Mouse (Mus musculus): ENCODE results near the gene Snx11. TPM values are rescaled to one million over a fixed set of nuclear protein-coding genes. Genes with fewer than 3 reads are reported as not detected.

Gene Snx11
- 10 to 100 TPM; 11.1 to 13.6 TPM for total RNA-seq (2021)
- long read RNA-seq, experiment 1, transcript Snx11-202 (8 exons, 2,197 nt), result minor isoform, 6 of 19 reads
- long read RNA-seq, experiment 1, transcript Snx11-201 (9 exons, 2,551 nt), result major isoform, 9 of 19 reads
- long read RNA-seq, experiment 1, partial matches to known transcripts, result 1 of 19 reads
- long read RNA-seq, experiment 1, other reads (novel, unspliced or antisense), result 3 of 19 reads
- long read RNA-seq, experiment 2, transcript Snx11-202 (8 exons, 2,197 nt), result major isoform, 5 of 8 reads
- long read RNA-seq, experiment 2, partial matches to known transcripts, result 0 of 8 reads
- long read RNA-seq, experiment 2, other reads (novel, unspliced or antisense), result 1 of 8 reads

DNA sequence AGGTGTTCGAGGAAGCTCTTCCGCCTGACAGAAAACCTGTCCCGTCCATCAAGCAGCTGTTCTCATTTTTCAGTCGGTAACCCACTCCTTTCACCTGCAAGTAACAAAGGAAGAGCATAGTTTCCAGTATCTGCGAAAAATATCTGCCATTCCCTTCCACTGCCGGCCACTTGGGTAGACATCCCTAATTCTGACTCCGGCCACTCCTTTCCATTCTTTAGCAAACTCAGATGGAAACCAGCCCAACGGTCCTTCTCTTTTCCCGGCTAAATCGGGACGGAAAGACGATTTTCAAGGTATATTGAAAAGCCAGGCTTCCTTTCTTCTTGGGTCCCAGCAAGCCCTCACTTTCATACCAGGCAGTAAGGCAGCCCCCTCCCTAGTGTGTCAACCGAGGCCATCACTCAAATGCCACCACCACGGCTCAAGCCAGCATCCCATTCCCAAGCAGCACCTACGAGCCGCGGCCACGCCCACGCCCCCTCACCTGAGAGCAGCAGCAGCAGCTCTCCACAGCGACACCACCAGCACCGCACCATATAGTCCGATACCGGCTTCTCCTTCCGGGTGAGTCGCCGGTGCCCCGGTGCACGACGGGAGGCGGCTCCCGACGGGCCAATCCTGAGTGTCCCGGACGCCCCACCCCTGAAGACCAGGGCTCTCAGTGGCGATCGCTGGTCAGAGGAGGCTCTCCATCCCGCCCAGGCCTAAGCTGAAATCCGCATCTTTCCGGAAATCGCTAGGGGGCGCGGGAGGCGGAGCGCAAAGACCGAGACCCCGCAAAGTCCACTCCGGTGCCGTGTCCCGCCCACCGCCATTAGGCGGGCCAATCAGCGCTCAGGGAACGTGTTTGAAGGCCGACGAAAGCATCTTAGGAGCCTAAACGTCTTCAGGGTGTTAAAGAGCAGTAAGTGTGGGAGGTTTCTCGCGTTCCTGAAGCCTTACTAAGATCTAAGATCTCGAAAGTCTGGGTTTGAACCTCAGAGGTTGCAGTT lies at the start of gene Snx11:
Gene Snx11, minus strand, starts transcription at position 592 of the 995 bp plus-strand sequence.
- TF ChIP-seq CTCF (IDR thresholded peaks at IDR 0.05), result peak; percentile 87
- H3K4me3 ChIP-seq, result peak within 1 kb of the TSS; percentile 95
- peak; percentile 100 for DNase-seq
- H3K27ac ChIP-seq, result peak within 1 kb of the TSS; percentile 92
- intact Hi-C loops (cut with DNase I), result loop anchor here (1.0 to 5.0 kb wide), 4 partner anchors 12 to 85 kb away; partner anchors contain the start of gene Cbx1

DNA sequence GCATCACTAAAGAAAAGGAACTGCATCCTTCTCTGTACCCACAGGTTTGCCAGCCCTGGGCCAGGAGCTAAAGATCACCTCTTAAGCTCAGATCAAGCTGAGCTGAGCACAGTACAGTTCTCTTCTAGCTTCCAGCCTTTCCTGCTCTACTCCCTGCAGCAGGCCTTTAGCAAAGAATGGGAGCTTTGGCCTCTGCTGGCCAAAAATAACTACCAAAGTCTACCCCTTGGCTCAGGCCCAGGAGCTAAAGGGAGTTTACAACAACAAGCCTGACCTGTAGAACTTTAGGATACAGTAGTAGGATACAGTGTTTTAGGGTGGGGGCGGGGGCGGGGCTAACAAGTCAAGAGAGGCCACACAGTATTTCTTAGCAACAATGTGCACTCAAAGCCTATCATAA lies 49.1 kb upstream of the Snx11 start:
- DNase-seq, result peak; percentile 50
- no peak for TF ChIP-seq CTCF (IDR thresholded peaks at IDR 0.05)
- H3K4me3 ChIP-seq, result peak overlapping the region; percentile 94
- H3K27ac ChIP-seq, result peak overlapping the region; percentile 99
- intact Hi-C loops (cut with DNase I), result no loop called here

DNA sequence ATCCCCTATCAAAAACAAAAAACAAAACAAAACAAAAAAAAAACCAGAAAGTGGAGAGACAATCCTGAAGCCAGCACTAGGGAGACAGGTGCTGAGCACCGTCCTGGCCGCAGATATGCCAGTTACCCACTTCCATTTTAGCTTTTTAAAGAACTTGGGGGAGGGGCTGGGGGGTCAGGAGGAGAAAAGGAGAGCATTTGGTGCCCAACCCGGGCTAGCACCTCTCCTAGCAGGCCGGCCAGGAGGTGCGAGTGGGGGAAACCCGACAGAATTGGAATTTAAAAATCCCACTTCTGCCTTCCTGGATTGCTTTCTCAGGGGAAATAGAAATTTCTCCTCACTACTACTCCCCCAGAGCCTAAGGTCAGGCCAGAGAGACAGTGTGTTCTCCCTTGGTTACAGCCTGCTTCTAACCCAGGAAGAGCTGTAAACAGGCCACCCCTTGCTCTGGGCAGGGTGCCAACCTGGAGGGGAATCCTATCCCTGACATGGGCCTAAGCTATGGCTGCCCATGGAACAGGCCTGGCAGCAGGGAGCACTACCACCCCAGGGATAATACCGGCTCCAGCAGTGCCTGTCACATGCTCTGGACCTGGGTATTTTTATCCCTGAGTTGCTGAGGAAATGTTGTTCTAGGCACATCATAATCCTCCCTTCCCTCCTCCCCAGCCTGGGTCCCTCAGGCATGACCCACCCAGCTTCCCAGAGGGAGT lies 47.6 kb upstream of the Snx11 start:
- no peak for TF ChIP-seq CTCF (IDR thresholded peaks at IDR 0.05)
- H3K4me3 ChIP-seq, result peak overlapping the region; percentile 94
- peak; percentile 95 for DNase-seq
- intact Hi-C loops (cut with DNase I), result loop anchor here (5.0 kb wide), 1 partner anchor 38 kb away; the partner anchor contains the start of gene Cbx1
- H3K27ac ChIP-seq, result peak overlapping the region; percentile 99

DNA sequence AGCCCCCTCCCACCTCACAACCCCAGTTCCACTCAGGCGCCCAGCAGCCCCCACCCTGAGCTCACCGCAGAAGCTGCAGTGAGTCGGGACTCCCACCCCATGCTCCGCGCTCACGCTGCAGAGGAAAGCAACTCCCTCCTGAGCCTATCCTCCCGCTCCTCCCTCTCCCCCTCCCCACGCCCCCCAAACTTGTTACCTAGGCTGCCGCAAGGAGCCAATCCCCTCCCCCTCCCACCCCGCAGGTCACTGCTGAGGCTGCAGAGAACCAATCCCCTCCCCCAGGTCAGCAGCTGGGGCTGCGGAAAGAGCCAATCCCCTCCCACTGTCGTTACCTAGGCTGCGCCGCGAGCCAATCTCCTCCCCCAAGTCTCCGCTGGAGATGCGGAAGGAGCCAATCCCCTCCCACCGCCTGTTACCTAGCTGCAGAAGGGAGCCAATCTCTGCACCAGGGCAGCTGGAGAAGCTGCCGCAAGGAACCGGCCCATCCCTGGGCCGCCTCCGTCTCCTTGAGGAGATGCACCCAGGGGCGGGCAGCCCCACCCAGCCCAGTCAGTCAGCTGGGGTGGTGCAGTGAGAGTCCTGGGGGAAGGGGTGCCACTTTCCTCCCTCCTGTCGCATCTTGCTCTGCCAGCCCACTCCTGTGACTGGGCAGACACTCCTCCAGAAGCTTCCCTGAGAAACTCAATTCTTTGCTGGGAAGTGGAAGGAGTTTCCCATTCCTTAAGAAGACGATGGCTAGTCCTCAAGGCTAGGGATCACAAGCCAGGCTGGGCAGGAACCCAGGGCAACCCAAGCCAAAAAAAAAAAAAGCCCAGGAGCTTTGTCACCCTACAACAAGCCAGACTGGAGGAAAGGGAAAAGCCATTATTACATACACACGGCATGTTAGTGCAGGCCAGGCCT lies 46.8 kb upstream of the Snx11 start:
- Histone ChIP-seq H3K27ac (peak overlapping the region; percentile 99), H3K4me3 (peak overlapping the region; percentile 94)
- DNase-seq, result peak; percentile 94
- no peak for TF ChIP-seq CTCF (IDR thresholded peaks at IDR 0.05)
- intact Hi-C loops (cut with DNase I), result loop anchor here (5.0 kb wide), 1 partner anchor 37 kb away; the partner anchor contains the start of gene Cbx1

DNA sequence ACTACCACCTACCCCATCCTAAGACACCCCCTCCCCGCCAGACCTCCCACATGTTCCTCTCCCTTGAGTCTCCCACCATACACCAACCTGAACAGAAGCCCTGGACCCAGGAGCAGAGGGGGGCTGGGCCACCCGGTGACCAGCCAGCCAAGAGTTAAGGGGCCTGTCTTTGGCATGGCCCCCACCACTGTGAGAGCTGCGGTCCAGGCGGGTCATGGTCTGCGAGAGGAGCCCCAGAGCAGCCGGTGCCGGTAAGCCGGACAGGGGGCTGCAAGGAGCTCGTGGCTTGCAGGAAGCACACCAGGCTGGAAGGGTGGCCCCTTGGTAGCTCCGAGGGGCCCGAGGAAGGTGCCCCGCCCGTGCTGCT lies 46.1 kb upstream of the Snx11 start:
- intact Hi-C loops (cut with DNase I), result loop anchor here (5.0 kb wide), 1 partner anchor 36 kb away; the partner anchor contains the start of gene Cbx1
- H3K4me3 ChIP-seq, result peak overlapping the region; percentile 94
- DNase-seq, result peak; percentile 48
- no peak for TF ChIP-seq CTCF (IDR thresholded peaks at IDR 0.05)
- H3K27ac ChIP-seq, result peak overlapping the region; percentile 99

DNA sequence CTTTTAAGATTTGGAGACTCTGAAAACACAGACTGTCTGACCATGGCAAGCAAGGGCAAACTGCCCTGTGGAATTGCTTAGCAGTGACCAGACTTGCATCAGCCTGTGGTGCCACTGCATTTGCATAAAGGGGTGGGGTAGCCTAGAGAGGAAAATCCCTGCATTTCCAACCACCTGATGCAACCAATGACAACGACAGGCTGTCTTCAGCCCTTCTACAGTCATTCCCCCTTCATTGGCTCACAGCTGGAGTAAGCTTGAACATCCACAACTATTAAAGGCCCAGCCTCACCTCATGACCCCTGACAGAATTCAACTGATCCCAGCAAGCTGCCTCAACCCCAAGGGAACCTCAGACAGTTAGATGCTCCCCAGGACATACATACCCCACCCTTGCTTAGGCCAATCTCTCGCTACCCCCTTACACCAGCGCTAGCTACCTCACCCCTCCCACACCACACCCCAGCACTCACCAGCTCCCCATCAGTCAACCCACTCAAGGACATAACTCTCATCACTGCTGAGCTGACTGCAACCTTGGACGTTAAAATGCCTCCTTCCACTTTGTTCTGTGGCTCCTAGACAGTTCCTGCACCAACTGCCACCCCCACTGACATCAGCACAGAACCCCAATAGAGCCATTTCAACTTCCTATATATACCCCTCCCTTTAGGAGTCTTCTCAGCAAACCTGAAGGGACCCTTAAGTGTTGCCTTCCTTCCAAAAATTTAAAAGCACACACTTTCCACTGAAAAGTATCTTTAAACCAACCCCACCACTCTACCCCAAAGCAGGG lies 45.5 kb upstream of the Snx11 start:
- intact Hi-C loops (cut with DNase I), result loop anchor here (5.0 kb wide), 1 partner anchor 36 kb away; the partner anchor contains the start of gene Cbx1

DNA sequence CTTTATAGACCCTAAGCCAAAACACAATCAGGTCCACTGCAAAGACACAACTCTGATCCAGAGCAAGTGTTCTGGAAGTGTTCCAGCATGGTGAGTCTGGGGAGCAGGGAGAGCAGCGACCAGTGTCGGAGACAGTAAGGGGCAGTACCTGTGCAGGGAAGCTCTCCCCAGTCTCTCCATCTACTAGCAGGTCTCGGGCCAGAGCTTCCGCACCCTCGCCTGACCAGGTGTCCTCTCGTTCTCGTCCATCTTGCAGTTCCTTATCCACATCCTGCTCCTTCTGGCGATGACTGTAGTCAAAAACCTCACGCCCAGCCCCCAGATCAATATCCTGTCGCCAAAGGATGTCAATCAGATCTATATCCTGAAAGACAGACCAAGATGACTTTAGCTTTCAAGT lies 44.6 kb upstream of the Snx11 start:
- TF ChIP-seq CTCF (IDR thresholded peaks at IDR 0.05), result no peak
- Histone ChIP-seq H3K4me3 (peak overlapping the region; percentile 94; the same call in 1 of the 2 replicates), H3K27ac (peak overlapping the region; percentile 99; the same call in 1 of the 2 replicates)
- no peak for DNase-seq
- intact Hi-C loops (cut with DNase I), result loop anchor here (5.0 kb wide), 1 partner anchor 35 kb away; the partner anchor contains the start of gene Cbx1

More for the DNA sequence above, 45.5 kb upstream of the Snx11 start:
- DNase-seq, result peak; percentile 43
- Histone ChIP-seq H3K27ac (peak overlapping the region; percentile 99), H3K4me3 (peak overlapping the region; percentile 94)
- TF ChIP-seq CTCF (IDR thresholded peaks at IDR 0.05), result no peak

DNA sequence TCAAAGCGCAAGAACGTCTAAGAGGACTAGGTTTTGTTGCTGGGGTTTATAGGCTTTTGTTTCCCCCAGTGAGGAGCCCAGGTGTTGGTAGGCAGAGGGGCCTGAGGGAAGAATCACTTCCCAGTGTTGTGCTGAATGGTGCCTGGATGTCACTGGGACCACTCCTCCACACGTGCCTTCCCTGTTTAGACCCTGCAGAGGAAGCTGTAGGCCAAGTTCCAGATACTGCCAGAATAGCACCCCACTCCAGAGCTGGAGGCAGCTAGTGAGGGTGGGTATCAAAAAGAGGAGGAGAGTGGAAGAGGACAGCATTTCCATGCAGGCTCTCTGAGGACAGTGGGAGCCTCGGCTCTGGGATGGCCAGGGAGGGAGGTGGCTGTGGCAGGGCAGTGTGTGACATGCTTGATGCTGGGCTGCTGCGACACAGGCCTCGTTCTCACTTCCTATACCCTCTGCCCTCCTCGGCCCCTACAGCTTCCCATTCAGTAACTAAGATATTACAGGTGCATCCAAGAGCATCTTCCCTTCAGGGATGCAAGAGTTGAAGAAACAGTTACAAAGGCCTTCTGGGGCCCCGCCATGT lies 40.9 kb upstream of the Snx11 start:
- H3K27ac ChIP-seq, result no peak overlapping the region
- intact Hi-C loops (cut with DNase I), result no loop called here
- no peak for TF ChIP-seq CTCF (IDR thresholded peaks at IDR 0.05)
- H3K4me3 ChIP-seq, result no peak overlapping the region
- DNase-seq, result no peak

DNA sequence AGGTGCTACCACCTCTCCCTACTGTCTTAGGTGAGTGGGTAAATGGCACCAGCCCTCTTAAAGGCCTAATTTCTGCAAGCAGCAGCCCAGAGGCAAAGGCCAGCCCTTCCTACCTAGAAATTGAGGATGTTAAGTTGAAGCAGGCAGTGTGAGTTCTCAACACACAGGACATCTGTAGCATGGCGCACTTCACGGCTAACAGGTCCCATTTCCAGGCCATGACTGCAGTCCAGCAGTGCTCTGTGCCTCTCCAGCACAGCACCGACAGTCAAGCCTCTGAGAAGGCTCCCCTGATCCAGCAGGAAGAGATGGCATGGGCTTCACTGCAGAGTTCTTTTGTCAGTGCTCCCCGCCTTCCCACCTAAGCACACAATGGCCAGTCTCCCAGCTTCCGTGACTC lies 39.6 kb upstream of the Snx11 start:
- intact Hi-C loops (cut with DNase I), result no loop called here
- Histone ChIP-seq H3K4me3 (no peak overlapping the region), H3K27ac (no peak overlapping the region)
- TF ChIP-seq CTCF (IDR thresholded peaks at IDR 0.05), result no peak
- no peak for DNase-seq

DNA sequence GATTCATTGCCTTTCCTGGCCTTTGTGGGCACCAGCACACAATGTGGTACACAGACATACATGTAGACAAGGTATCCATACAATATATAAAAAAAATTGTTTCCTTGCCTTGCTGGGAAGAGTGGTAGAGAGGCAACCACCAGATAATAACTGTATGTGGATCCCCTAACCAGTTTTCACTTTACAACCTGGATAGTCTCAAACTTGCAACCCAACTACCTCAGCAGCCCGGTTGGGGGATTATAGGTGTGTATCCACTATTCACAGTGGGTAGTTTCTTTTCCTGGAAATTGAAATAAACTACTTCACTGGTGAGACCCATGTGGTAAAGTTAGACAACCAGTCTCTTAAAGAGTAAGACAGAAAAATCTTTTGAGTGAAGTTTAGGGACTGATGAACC lies 39.1 kb upstream of the Snx11 start:
- TF ChIP-seq CTCF (IDR thresholded peaks at IDR 0.05), result no peak
- intact Hi-C loops (cut with DNase I), result no loop called here
- DNase-seq, result no peak
- Histone ChIP-seq H3K27ac (no peak overlapping the region), H3K4me3 (no peak overlapping the region)
